Mouse (Mus musculus): Measurements from ENCODE around the gene Eif5b.

DNA sequence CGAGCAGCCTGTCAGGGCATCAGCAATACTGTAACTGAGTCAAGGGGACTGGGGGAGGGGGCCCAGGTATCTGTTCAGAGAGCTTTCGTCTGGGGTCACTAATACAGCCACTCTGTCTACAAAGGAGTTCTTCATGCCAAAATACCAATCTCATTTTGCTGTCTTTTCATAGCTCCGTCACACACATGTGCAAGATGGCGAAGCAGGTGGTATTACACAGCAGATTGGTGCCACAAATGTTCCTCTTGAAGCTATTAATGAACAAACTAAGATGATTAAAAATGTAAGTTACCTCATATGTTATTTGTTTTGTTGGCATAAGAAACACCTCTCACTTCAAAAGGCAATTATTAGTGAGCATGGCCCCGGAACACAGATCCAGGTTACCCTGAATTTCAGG, 39.6 kb downstream of the Eif5b start:
- TF ChIP-seq CTCF (IDR thresholded peaks at IDR 0.05; ENCODE audit: insufficient read depth, low read length), result no peak
- TF ChIP-seq POLR2A (IDR thresholded peaks at IDR 0.05; ENCODE audit: borderline replicate concordance, extremely low read depth, low read depth, low read length), result no peak

All from lung, adult 2 months (tissue).